Mouse (Mus musculus): ENCODE results near the gene Pls1.

Pls1 gene

GRCm38 (mm10) chr9:95803783-95804182 is 41.3 kb downstream of the Pls1 start:
- no peak for DNase-seq (ENCODE audit: low spot score in 2 of 2)

DNA sequence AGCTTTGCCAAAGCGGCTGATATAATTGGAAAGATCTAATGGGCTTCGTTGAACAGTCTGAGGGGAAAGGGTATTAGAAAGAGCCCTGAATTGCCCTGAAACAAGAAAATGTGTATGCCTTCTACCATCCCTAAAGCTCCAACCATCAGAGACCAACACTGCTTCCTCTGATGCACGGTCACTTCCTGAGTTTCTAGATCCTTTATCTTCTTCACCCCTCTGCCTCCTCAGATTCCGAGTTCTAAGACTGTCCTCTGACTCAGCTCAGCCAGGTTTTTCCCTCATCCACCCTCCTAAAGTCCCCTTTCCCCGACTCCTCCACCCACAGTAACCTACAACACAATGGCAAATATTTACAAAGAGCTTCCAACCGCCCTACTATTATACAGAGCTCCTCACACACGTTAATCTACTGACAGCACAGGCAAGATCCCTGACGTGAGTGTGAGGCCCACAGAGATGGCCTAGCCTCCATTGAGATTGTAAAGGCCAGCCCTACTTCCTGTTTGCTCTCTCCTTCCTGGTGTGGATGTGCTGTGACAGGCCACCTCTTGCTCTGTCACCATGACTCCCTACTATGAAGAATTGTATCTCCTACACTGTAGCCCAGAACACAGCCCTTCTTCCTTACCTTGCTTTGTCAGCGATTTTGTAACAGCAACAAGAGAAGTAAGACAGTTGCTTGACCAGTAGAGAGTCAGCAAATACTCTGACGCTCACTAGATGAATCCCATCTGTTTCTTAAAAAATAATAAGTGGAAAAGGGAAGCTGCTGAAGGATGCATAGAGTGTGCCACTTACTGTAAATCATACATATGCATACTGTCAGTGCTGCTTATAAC is 43.3 kb downstream of the Pls1 start:
- peak in 1 of 2 experiments; percentile 17 for DNase-seq (ENCODE audit: low spot score in 2 of 2)

DNA sequence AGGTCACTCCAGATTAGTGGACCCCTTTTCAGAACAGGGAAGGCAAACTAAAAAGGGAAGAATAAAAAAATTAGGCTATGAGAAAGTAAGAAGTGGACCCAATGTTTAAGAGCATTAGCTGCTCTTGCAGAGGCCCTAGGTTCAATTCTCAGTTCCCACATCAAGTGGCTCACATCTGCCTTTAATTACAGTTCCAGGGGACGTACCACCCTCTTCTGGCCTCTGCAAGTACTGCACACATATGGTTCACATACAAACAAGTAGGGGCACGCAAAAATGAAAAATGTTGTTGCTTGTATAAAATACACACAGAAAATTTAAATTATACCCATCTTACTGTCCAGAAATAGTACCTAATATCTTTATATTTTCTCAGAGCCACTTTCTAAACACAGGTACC is 48.8 kb downstream of the Pls1 start:
- DNase-seq (ENCODE audit: low spot score in 2 of 2) = no peak

DNA sequence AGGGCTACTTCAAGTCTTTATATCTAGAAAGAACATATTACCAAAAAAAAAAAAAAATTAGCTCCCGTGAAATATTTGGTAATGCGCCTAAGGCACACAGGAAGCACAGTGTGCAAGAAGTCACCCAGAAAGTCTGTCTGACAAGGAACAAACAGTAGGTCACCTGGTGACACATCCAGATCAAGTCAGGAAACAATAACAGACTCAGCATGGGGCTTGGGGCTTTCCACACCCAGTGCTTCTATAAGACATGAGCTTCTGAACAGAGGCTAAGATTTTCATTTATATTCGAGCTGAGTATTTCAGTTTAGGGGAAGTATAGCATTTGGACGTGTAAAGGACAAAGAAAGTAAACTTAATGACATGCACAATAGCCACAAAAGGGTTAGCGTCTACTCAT is 49.3 kb downstream of the Pls1 start:
- no peak for DNase-seq (ENCODE audit: low spot score in 2 of 2)

DNA sequence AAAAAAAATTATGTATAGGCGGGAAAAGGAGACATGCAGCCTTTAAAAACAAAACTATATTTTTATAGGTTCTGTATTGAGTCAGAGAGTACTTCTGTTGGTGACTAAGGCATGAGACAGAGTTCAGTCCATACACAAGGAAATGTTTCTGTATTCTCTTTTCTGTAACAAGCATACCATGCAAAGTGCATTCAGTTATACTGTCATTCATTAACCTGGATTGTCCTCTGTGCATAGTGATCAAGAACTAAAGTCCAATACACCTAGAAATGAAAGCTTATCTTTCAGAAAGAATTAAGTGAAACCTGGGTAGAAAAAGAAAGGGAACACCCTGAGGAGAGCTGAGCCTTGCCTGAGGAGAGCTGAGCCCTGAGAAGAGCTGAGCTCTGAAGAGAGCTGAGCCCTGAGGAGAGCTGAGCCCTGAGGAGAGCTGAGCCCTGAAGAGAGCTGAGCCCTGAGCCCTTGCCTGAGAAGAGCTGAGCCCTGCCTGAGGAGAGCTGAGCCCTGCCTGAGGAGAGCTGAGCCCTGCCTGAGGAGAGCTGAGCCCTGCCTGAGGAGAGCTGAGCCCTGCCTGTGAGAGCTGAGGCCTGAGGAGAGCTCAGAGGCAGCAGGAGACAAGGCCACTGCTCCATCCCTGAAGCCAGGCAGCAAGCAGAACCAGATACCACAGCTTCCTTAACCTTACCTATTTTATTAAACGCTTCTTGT is 49.9 kb downstream of the Pls1 start:
- DNase-seq (ENCODE audit: low spot score in 2 of 2) = no peak

GRCm38 (mm10) chr9:95793986-95794744 is 50.9 kb downstream of the Pls1 start:
- peak in 1 of 2 experiments; percentile 13 for DNase-seq (ENCODE audit: low spot score in 2 of 2)

- no peak for DNase-seq (ENCODE audit: low spot score in 2 of 2)
Measured at GRCm38 (mm10) chr9:95784888-95785511, 60.1 kb downstream of the Pls1 start.

GRCm38 (mm10) chr9:95783646-95784293 is 61.3 kb downstream of the Pls1 start:
- DNase-seq (ENCODE audit: low spot score in 2 of 2) = no peak

DNA sequence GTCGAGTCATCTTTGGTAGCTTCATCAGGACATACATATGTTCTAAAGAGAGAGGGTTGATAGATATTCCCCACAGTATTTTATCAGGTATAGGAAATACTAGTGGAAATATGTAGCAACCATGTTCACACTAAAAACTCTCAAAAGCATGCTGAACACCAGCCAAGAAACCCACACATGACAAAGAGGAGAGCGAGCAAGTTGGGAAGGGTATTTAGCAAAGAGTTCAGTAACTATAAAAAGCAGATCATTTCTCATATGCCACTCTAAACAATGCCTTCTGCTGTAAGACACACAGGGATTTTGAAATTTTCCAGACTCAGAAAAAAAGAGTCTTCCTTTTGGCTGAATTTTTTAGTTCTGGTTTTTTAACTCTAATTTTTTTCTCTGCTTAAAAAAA is 73.4 kb downstream of the Pls1 start:
- no peak for DNase-seq (ENCODE audit: low spot score in 2 of 2)

DNA sequence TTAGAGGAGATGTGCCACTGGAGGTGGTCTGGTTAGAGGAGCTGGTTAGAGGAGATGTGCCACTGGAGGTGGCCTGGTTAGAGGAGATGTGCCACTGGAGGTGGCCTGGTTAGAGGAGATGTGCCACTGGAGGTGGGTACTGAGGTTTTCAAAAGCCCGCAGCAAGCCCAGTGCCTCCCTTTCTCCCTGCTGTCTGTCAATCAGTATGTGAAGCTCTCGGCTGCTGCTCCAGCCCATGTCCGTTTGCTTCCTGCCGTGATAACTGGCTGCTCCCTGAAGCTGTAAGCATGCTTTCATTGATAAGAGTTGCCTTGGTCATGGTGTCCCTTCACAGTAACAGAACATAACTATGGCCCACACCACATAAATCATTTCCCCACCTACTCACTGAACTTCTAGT is 81.9 kb downstream of the Pls1 start:
- no peak for DNase-seq (ENCODE audit: low spot score in 2 of 2)

DNA sequence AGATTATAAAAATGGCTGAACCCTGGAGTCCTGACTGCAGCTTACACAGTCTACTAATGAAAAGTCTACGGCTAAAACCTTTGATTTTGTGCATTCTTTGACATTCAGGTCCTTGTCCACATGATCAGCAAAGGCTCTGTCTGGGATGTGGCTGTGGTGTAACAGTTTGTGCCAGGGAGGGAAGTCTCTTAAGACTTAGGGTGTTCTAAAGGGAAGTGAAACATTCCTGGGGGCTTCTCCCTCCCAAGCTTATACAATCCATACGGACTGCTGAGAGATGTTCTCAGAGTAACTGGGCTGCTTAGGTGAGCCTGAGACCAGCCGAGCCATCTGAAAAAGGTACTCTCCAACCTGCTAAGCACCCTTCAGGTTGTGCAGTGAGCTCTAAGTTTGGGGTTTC is 82.9 kb downstream of the Pls1 start:
- DNase-seq (ENCODE audit: low spot score in 2 of 2) = no peak

DNA sequence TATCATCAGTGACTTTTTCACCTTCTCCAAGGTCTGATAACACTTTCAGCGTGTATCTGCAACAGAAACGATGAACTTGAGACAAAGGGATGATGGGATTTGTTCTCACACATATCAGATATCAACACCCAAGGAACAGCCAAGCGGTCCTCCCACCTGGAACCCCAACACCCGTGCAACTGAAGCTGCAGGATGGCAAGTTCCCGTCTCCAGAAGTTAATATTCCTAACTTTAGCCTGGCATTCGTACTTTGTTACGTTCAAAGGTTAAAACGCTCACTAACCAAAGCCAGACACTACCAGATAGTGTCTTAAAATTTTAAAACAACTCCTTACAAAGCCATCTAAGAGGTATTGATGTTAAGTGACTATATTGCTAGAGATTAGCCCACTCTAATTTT is 83.7 kb downstream of the Pls1 start:
- DNase-seq (ENCODE audit: low spot score in 2 of 2) = no peak

- no peak for DNase-seq (ENCODE audit: low spot score in 2 of 2)
Measured at GRCm38 (mm10) chr9:95750746-95751145, 94.4 kb downstream of the Pls1 start.

DNA sequence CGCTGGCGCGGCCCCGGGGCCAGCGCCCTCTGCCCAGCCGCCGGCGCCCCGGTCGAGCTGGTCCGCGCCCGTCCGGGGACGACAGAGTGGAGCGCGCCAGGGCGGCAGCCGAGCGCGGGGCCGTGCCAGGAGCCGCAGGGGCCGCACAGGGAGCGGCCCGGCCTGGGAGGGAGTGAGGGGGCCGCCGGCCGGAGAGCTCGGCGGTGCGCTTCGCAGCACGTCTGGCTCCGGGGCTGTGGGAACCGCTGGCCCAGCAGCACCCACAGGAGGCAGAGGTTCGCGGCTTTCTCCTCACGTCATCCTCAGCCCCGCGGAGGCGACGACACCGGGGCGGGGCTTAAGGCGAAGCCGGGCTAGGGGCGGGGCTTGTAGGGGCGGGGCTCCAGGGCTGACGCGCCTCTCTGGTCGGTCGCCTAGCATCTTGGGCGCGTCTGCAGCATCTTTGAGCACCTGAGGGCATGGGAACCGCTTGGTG is 95.0 kb downstream of the Pls1 start, which contains the start of gene Trpc1:
Gene Trpc1, minus strand, starts transcription at position 339 of the 475 bp plus-strand sequence.
- peak; percentile 46 to 58 for DNase-seq (ENCODE audit: low spot score in 2 of 2)

GRCm38 (mm10) chr9:95749461-95749928 is 95.6 kb downstream of the Pls1 start:
- no peak for DNase-seq (ENCODE audit: low spot score in 2 of 2)

DNA sequence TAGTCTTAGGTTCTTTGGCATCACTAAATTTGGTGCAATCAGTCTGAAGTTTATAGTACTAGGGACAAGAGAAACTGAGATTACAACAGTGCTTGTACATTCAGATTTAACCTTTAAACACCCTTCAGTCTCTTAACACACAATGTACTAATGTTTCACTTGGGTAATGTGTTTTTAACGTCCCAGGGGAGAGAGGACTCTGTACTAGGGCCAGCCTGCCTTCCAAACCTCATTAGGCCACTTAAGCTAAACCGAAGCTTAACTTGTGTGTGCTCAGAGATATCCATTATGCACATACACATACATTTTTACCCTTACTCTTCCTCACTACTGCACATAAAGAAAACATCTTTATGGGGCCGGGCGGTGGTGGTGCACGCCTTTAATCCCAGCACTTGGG is 97.8 kb downstream of the Pls1 start:
- no peak for DNase-seq (ENCODE audit: low spot score in 2 of 2)

DNA sequence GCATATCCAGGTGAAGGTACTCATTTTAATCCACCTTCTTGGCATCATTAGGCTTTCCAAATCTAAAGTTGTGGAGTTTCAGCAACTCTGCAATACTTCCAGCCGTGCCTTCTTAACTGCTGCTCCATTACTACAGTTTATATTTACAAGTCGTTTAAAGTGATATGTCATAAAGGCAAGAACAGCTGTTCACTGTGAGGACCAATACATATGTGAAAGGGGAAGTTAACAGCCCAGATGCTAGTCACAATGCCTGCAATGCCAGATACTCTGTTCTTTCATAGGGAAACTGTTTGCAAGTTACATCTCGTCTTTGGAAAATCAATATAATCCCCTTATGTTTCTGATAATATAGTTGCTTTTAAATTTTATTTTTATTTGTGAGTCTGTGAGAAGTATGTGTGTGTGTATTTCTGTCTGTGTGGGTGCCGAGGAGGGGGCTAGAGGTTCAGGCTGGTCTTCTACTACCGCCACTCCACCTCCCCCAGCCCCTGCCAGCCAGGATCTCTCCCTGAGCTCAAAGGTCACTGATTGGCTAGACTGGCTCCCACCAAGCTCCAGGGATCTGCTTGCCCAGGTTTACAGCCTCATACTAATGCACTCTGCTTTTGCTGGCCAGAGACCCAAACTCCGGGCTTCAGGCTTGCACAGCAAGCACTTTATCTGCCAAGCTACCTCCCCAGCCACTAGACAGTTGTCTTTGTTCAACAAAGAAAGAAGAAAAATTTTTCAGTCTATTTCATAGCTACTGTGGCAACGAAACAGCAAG is 100.1 kb downstream of the Pls1 start:
- no peak for DNase-seq (ENCODE audit: low spot score in 2 of 2)

DNA sequence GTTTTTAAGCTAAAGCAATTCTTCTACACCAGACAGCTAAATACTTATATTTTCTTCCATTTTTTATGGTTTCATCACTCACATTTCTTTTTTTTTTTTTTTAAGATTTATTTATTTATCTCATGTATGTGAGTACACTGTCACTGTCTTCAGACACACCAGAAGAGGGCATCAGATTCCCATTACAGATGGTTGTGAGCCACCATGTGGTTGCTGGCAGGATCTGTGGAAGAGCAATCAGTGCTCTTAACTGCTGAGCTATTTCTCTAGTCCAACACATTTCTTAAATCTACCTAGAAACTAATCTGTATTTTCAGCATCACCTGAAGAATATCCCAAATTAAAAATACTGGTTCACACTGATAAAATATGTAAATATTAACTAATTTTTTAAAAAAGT is 108.9 kb downstream of the Pls1 start:
- DNase-seq (ENCODE audit: low spot score in 2 of 2) = no peak

DNA sequence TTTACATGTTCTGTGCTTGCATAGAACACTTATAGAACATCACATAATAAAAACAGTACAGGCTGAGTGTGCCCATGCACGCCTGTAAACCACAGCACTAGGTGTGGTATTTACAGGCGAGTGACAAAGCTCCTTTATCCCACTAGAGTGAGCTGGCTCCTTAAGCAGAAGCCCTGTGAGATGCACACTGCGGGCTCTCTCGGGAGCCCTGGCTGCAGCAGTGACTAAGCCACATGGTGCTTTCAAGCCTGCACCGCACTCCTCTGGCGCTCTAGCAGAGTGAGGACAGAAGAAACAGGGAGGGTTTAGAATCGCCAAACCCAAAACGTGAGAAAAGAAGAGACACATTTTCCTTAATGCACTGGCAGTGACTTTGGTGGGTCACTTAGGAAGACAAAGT is 132.5 kb downstream of the Pls1 start:
- DNase-seq (ENCODE audit: low spot score in 2 of 2) = no peak

DNA sequence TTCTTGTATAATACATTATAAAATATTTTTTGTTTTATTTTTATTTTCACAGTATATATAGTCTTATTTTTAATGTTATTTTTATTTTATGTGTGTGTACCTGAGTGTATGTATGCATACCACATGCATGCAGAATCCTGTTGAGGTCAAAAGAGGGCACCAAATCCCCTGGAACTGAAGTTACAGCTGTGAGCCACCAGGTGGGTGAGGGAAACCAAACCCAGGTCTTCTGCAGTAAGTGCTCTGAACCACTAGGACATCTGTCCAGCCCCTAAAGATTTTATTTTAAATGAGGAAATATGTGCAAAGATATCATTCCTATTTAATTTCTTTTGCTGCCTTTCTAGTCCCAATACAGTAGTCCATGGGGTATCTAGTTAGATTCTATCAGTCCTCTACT is 136.2 kb downstream of the Pls1 start:
- DNase-seq (ENCODE audit: low spot score in 2 of 2) = no peak

All from urinary bladder, postnatal 36 days (tissue).